Mouse (Mus musculus) hindbrain, postnatal 0 days (tissue): ENCODE measurements around the gene Ptprm. TPM values are rescaled to one million over a fixed set of nuclear protein-coding genes. Genes with fewer than 3 reads are reported as not detected.

Source experiments
- ATAC-seq: fragments of 200-750 bp; cut with Nextera tagmentation; 2 replicates; pipeline ENCODE4 v1.8.0; 2017; ENCODE audit warnings: mild to moderate bottlenecking, moderate TSS enrichment, moderate library complexity
- DNase-seq: peaks from one replicate; pipeline ENCODE4 v3.0.0-alpha.2; 2015; ENCODE audit warnings: low spot score
- H3K27ac ChIP-seq: fragments of 300-500 bp; sonication (generic); 2 replicates; pipeline ENCODE4 v1.5.1; 2014; ENCODE audit warnings: mild to moderate bottlenecking
- H3K27me3 ChIP-seq: fragments of 300-500 bp; sonication (generic); 2 replicates; pipeline ENCODE4 v1.6.1; 2014; ENCODE audit warnings: low read length, mixed read lengths; ENCODE audit not compliant: insufficient read depth
- H3K36me3 ChIP-seq: fragments of 300-500 bp; sonication (generic); 2 replicates; pipeline ENCODE4 v1.6.1; 2014; ENCODE audit warnings: low read length, mixed read lengths; ENCODE audit not compliant: insufficient read depth
- H3K4me1 ChIP-seq: fragments of 300-500 bp; sonication (generic); 2 replicates; pipeline ENCODE4 v1.6.1; 2014; ENCODE audit warnings: antibody characterized with exemption, low read length, mixed read lengths; ENCODE audit not compliant: insufficient read depth
- H3K4me2 ChIP-seq: fragments of 300-500 bp; sonication (generic); 2 replicates; pipeline ENCODE4 v1.6.1; 2014; ENCODE audit warnings: low read depth, mild to moderate bottlenecking, low read length, moderate library complexity, mixed read lengths
- H3K4me3 ChIP-seq: fragments of 300-500 bp; sonication (generic); 2 replicates; pipeline ENCODE4 v1.5.1; 2014; ENCODE audit warnings: low read length
- H3K9ac ChIP-seq: fragments of 300-500 bp; sonication (generic); replicated peaks from 2 replicates; pipeline ENCODE4 v1.6.1; 2014; ENCODE audit warnings: mild to moderate bottlenecking, low read length, moderate library complexity, mixed read lengths
- H3K9me3 ChIP-seq: fragments of 300-500 bp; sonication (generic); 2 replicates; pipeline ENCODE4 v1.6.1; 2016; ENCODE audit warnings: low read length, mixed read lengths
- CTCF ChIP-seq: IDR thresholded peaks from 2 replicates; pipeline ENCODE4 v1.5.1; 2016; ENCODE audit warnings: antibody characterized with exemption, control low read depth, low read depth
- WGBS: fragments of 180-500 bp; shearing (Covaris S2); extraction: QIAGEN DNeasy Blood & Tissue Kit; methylation state at CpG from one replicate; pipeline ENCODE4 v1.1.7; 2014; 5-methylcytosine and 5-hydroxymethylcytosine counted together
- polyA plus RNA-seq: library from polyadenylated mRNA; unstranded; fragments of >200 nt; fragmentation: Nextera tagmentation; extraction: Ambion mirVana; gene quantifications from 2 replicates; pipeline ENCODE4 v1.2.1, GENCODE M21; 2015
- total RNA-seq: library from RNA; depleted of rRNA; stranded (reverse); fragments of >200 nt; gene quantifications from 2 replicates; pipeline ENCODE4 v1.2.3, GENCODE M21; 2014

Gene Ptprm
- total and polyA plus RNA-seq, 2 experiments from 2014 or later: 19.3 to 52.4 TPM

GRCm38 (mm10) chr17:67159611-67160010, 194.6 kb downstream of the Ptprm start:
- WGBS: 82% methylated on average over 8 of the region's 8 CpGs

GRCm38 (mm10) chr17:67157089-67157752, 197.0 kb downstream of the Ptprm start:
- 0 out of 2 replicates have a peak, but pooled peaks cover 6% of the 10 kb centered on the region for H3K4me1 ChIP-seq
- no peak overlapping the region for H3K27ac ChIP-seq
- H3K4me3 ChIP-seq: no peak overlapping the region
- WGBS: 51% methylated on average over 7 of the region's 7 CpGs
- no peaks in the 10 kb centered on the region for H3K27me3 ChIP-seq
- no peaks in the 10 kb centered on the region for H3K9me3 ChIP-seq
- no peaks in the 10 kb centered on the region for H3K36me3 ChIP-seq
- no peak for TF ChIP-seq CTCF
- ATAC-seq: peak; percentile 76
- H3K4me2 ChIP-seq: no peak overlapping the region
- peak; percentile 58 for DNase-seq
- no peak overlapping the region for H3K9ac ChIP-seq

More at GRCm38 (mm10) chr17:67159611-67160010, 194.6 kb downstream of the Ptprm start:
- no peak overlapping the region for H3K4me3 ChIP-seq
- no peak for TF ChIP-seq CTCF
- no peak for ATAC-seq
- no peaks in the 10 kb centered on the region for H3K27me3 ChIP-seq
- H3K9me3 ChIP-seq: no peaks in the 10 kb centered on the region
- no peak overlapping the region for H3K27ac ChIP-seq
- H3K9ac ChIP-seq: no peak overlapping the region
- 0 out of 2 replicates have a peak, but pooled peaks cover 6% of the 10 kb centered on the region for H3K4me1 ChIP-seq
- no peak for DNase-seq
- no peak overlapping the region for H3K4me2 ChIP-seq
- H3K36me3 ChIP-seq: no peaks in the 10 kb centered on the region

- peak overlapping the region; percentile 36; the same call in 1 of the 2 replicates for H3K27ac ChIP-seq
- DNase-seq: peak; percentile 60
Measured at GRCm38 (mm10) chr17:67152218-67152617, 202.0 kb downstream of the Ptprm start.

GRCm38 (mm10) chr17:67150441-67150840, 203.8 kb downstream of the Ptprm start:
- Histone ChIP-seq H3K9me3 (no peaks in the 10 kb centered on the region), H3K4me2 (no peak overlapping the region), H3K27ac (no peak overlapping the region), H3K27me3 (no peaks in the 10 kb centered on the region), H3K9ac (no peak overlapping the region), H3K4me1 (no peaks in the 10 kb centered on the region), H3K36me3 (no peaks in the 10 kb centered on the region), H3K4me3 (no peak overlapping the region)
- ATAC-seq (no peak), DNase-seq (no peak)
- TF ChIP-seq CTCF: no peak
- WGBS: 94% methylated on average over 2 of the region's 2 CpGs

More at GRCm38 (mm10) chr17:67152218-67152617, 202.0 kb downstream of the Ptprm start:
- H3K27me3 ChIP-seq: no peaks in the 10 kb centered on the region
- no peak overlapping the region for H3K4me2 ChIP-seq
- no peak overlapping the region for H3K4me3 ChIP-seq
- ATAC-seq: peak; percentile 86
- H3K4me1 ChIP-seq: 0 out of 2 replicates have a peak, but pooled peaks cover 3% of the 10 kb centered on the region
- no peak overlapping the region for H3K9ac ChIP-seq
- TF ChIP-seq CTCF: no peak
- no peaks in the 10 kb centered on the region for H3K36me3 ChIP-seq
- no peaks in the 10 kb centered on the region for H3K9me3 ChIP-seq
- WGBS: 48% methylated on average over 3 of the region's 3 CpGs

- DNase-seq (no peak), ATAC-seq (no peak)
- TF ChIP-seq CTCF: no peak
- Histone ChIP-seq H3K27ac (no peak overlapping the region), H3K4me2 (no peak overlapping the region), H3K27me3 (no peaks in the 10 kb centered on the region), H3K36me3 (no peaks in the 10 kb centered on the region), H3K4me3 (no peak overlapping the region), H3K4me1 (no peaks in the 10 kb centered on the region), H3K9ac (no peak overlapping the region), H3K9me3 (no peaks in the 10 kb centered on the region)
- 68% methylated on average over 4 of the region's 4 CpGs for WGBS
Measured at GRCm38 (mm10) chr17:67142183-67142756, 212.0 kb downstream of the Ptprm start.

- Histone ChIP-seq H3K4me3 (no peak overlapping the region), H3K4me2 (no peak overlapping the region), H3K27me3 (no peaks in the 10 kb centered on the region), H3K36me3 (no peaks in the 10 kb centered on the region), H3K9me3 (no peaks in the 10 kb centered on the region), H3K9ac (no peak overlapping the region), H3K4me1 (no peaks in the 10 kb centered on the region), H3K27ac (no peak overlapping the region)
- TF ChIP-seq CTCF: peak; percentile 72
- WGBS: 34% methylated on average over 1 of the region's 1 CpGs
- ATAC-seq: no peak
- no peak for DNase-seq
Measured at GRCm38 (mm10) chr17:67140502-67140901, 213.8 kb downstream of the Ptprm start.

- H3K4me1 ChIP-seq: no peaks in the 10 kb centered on the region; the same call in 1 of the 2 replicates
- no peak for TF ChIP-seq CTCF
- DNase-seq (no peak), ATAC-seq (no peak)
- H3K36me3 ChIP-seq: no peaks in the 10 kb centered on the region
- no peaks in the 10 kb centered on the region for H3K27me3 ChIP-seq
- WGBS: 76% methylated on average over 12 of the region's 12 CpGs
- H3K4me2 ChIP-seq: no peak overlapping the region
- no peak overlapping the region for H3K4me3 ChIP-seq
- H3K9me3 ChIP-seq: no peaks in the 10 kb centered on the region
- no peak overlapping the region for H3K27ac ChIP-seq
- no peak overlapping the region for H3K9ac ChIP-seq
Measured at GRCm38 (mm10) chr17:67138981-67139380, 215.3 kb downstream of the Ptprm start.
